Mouse (Mus musculus): ENCODE measurements around the gene Stac.

The Stac gene

DNA sequence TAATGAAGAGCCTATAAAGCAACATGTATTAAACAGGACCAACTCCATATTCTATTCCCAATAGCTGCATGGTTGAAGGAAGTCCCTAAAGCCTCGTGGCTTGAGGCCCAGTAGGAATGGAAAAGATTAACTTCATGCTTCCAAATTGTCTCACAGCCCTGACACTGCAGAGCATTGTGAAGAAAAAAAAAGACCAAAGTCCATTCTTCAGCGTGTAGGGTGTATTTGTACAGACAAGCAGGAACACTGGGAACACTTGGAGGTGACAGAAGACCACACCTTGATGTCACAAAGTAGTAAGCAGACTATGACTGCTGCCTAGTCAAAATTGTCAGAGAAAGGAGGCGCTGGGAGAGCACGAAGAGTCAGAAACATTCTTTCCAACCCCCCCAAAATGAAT is 45.9 kb downstream of the Stac start:
- TF ChIP-seq GATA4 (IDR thresholded peaks at IDR 0.05; ENCODE audit: insufficient replicate concordance, low read length) = no peak

DNA sequence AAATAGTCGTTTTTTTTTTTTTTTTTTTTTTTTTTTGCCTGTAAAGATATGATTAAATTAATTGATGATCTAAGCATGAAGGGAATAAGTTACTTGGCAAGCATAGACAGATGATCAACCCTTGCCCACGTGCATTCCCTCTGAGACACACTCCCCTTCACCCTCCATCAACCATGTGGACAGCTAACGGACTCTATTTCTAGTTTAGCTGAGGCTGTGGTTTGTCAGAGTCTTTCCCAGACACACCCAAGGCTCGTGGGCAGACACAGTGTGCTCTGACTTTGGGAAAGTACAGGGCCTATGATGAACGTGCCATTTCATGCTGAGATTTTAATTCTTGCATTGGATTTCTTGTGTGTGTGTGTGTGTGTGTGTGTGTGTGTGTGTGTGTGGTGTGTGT is 46.8 kb downstream of the Stac start:
- TF ChIP-seq GATA4 (IDR thresholded peaks at IDR 0.05; ENCODE audit: insufficient replicate concordance, low read length) = no peak

DNA sequence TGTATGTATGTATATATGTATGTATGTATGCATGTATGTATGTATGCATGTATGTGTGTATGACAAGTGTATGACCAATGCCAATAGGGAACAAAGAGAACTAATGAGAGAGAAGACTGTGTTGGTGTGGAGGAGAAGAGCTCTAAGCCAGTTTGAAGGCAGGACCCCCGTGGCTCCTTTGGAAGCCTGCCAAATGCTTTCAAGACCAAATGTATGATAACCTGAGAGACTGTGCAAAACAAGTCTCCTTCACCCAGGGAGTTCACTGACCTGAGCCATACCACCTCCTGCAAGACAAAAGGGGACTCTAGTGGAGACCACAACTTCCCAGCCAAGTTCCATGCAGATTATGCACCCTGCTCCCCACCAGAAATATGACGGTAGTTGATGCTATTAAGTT is 52.5 kb downstream of the Stac start:
- no peak for TF ChIP-seq GATA4 (IDR thresholded peaks at IDR 0.05; ENCODE audit: insufficient replicate concordance, low read length)

DNA sequence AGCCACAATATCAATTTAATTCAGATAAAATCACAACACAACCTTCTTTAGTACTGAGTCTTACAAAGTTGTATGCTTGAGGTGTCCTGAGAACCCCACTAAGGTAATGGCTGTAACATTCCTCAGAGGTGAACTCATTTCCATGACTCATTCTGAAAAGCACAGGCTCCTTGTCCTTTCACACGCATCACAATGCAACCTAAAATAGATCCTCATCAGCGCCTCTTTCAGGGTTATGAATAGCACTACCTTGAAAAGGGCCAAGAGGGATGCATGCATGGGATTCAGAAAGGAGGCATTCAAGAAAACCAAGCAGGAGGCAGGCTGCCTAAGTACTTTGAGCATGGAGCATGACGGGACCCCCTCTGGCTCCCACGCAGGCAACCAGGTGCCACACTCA is 57.3 kb downstream of the Stac start:
- no peak for TF ChIP-seq GATA4 (IDR thresholded peaks at IDR 0.05; ENCODE audit: insufficient replicate concordance, low read length)

DNA sequence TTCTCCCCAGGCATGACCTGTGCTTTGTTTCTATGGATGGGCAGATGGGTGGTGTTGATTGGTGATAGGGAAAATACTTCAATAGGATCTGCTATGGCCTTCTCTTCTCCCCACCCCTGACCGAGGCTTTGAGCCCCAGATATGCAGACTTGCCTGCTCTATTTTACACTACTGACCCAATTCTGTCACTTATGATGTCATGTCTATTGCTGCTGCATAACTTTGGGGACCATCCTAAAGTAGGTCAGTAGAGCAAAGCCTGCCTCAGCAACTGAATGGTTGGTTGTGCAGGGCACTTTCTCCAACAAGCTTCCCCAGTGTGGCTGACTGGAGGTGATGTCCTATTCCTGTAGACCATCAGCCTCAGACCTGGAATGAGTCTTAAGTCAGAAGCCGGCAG is 69.0 kb downstream of the Stac start:
- no peak for TF ChIP-seq GATA4 (IDR thresholded peaks at IDR 0.05; ENCODE audit: insufficient replicate concordance, low read length)

DNA sequence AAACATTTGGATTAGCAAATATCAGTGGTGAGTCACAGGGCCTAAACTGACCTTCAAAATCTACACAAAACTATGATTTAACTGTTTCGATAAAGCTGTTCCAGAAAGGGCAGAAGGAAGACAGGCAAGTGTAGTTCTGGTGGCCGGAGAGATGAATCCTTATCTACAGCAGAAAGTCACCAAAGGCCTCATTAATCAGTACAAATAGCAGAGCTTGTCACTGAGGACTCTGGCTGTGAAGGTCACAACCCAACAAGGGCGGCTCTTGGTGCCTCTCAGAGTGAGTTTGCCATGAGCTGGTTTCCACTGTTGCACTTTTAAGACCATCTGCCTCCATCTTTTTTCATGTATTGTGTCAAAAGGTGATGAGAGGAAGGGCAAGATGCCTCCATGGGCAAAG is 78.8 kb downstream of the Stac start:
- no peak for TF ChIP-seq GATA4 (IDR thresholded peaks at IDR 0.05; ENCODE audit: insufficient replicate concordance, low read length)

DNA sequence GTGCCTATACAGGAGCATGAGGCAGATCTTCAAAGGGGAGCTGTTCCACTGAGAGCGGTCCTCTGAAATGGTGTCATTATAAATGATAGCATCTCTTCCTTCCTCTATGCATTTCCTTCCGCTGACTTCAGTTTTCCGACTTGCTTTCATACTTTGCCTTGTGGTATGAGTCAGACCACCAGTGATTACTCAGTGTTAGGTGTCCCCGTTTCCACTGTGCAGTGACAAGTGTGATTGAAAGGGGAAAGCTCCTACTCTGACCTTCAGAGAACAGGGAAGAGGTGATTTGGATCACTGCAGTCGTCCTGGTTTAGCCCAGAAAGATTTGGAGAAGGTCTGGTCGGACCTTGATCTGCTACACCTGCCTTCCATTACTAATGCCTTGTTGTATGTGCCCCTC is 81.4 kb downstream of the Stac start:
- no peak for TF ChIP-seq GATA4 (IDR thresholded peaks at IDR 0.05; ENCODE audit: insufficient replicate concordance, low read length)

DNA sequence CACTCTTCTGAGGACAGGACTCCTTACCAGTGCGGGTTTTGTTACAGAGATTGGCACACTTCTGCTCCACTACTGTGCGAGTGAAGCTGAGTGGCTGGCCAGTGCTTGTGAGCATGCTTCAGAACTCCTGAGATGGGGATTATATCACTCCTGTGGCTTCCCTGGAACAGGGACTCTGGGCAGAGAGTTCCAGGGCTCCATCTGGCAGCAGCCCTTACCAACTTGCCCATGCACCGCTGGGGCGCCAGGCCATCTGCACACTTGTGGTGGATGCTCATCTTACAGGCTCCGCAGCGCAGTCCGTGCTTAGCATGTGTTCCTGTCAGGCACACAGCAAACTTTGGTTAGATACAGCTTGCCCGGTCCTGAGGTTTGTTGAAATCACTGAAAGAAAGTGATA is 83.5 kb downstream of the Stac start:
- no peak for TF ChIP-seq GATA4 (IDR thresholded peaks at IDR 0.05; ENCODE audit: insufficient replicate concordance, low read length)

DNA sequence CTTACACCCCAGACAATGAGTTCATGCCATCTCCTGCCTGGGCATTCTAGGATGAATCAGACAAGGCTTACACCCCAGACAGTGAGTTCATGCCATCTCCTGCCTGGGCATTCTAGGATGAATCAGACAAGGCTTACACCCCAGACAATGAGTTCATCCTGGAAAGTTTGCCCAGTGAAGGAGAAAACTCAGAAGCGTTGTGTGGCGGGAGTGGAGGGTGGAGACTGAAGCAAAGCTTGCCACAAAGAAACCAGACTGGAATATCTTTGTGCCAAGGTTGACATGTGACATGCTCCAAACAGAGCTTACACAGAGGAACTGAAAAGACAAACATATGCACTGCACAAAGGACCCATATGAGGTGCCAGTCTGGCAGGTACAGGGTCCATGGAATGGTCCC is 102.6 kb downstream of the Stac start:
- TF ChIP-seq GATA4 (IDR thresholded peaks at IDR 0.05; ENCODE audit: insufficient replicate concordance, low read length) = no peak

DNA sequence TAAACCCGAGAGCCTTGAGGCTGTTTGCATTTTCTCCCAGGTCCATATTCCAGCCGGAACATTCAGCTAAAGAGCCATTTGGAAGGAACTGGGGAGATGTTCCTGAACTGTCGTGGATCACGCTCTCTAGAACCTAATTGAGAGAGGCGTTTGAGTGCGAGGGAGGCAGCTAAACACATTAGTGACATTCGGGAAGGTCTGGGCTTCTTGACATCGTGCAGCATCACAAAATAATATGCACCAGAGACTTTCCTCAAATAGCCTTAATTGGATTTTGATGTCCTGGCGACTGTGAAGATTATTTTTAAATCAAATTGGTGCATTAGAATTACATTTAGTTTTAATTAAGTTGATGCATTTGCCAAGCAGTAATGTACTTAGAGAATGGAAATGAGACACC is 111.4 kb downstream of the Stac start:
- TF ChIP-seq GATA4 (IDR thresholded peaks at IDR 0.05; ENCODE audit: insufficient replicate concordance, low read length) = no peak

DNA sequence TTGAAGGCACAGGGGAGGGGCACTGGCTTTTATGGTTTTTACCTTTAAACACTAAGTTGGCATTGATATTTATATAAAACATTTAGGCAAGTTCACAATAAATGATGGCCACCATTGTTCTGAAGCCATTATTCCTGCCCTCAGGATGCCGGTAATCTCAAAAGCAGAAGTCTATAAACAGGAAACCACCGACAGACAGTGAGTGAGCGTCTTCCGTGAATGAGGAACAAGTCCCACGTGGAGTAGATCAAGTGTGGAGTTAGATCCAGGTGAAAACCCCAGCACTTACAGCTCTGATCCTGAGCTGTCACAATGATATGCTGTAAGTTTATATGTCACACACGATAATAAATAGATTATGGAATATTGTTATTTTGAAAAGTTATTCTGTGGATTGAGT is 112.7 kb downstream of the Stac start:
- no peak for TF ChIP-seq GATA4 (IDR thresholded peaks at IDR 0.05; ENCODE audit: insufficient replicate concordance, low read length)

DNA sequence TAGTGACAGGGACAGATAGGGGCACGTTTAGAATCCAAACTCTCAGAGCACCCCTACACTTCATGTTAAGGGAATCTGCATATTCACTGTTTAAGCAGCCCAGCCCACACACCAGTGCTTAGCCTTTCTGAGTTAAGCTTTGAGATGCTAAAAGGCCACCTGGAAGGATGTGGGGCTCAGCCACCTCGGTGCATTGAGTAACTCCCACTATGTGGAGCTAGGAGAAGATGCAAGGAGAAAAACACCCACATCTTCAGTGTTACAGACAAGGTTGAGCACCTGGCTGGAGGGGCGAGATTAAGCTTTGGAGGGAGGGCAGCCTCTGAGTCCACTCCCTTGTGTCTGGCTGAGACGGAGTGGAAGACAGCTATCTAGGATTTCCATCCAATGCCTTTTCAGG is 114.3 kb downstream of the Stac start:
- no peak for TF ChIP-seq GATA4 (IDR thresholded peaks at IDR 0.05; ENCODE audit: insufficient replicate concordance, low read length)

DNA sequence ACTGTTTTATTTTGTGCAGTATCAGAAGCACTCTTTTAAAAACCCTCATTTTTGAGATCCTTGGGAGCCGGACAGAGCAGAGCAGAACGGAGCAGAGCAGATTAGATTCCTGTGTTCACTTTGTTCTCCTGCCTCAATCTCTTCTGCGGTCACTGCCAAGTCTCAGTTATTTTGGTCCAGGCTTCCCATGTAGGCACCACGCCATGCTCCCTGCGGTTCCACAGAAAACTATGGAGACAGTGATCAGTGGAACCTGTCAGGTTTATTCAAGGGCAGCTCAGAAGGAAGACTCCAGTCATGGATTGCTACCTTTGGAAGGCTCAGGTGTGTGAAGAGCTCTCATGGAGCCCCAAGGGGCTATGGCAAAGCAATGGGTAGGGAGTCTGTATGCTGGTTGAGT is 116.3 kb downstream of the Stac start:
- TF ChIP-seq GATA4 (IDR thresholded peaks at IDR 0.05; ENCODE audit: insufficient replicate concordance, low read length) = no peak

DNA sequence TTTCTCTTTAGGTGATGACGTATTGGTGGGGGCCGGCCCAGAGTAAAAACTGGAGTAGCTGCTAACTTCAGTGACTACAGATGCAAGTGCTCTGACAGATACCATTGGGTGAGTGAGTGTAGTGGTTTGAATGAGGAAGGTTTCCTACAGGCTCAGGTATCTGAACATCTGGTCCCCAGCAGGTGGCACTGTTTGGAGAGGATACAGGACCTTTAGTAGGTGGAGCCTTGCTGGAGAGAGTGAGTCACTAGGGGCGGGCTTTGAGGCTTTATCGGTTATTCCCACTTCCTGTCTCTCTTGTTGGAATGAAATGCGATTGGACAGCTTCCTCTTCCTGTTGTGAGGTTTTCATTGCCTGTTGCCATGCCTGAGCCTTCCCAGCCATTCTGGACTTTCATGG is 118.5 kb downstream of the Stac start:
- TF ChIP-seq GATA4 (IDR thresholded peaks at IDR 0.05; ENCODE audit: insufficient replicate concordance, low read length) = no peak

DNA sequence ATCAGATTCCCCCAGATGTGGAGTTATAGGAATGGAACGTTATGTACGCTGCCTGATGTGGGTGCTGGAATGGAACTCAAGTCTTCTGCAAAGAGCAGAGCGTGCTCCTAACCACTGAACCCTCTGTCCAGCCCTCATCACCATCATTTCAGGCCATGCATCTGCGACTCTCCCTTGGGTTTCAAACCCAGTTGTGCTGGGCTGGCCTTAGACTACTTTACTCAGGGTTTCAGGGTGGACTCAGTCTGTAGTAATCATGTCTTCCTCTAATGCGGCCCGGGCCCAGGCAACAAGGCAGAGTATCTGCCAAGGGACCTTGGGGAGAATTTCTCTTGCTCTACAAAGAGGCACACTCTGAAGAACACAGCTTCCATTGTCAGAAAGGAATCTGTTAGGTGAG is 126.0 kb downstream of the Stac start:
- TF ChIP-seq GATA4 (IDR thresholded peaks at IDR 0.05; ENCODE audit: insufficient replicate concordance, low read length) = no peak

DNA sequence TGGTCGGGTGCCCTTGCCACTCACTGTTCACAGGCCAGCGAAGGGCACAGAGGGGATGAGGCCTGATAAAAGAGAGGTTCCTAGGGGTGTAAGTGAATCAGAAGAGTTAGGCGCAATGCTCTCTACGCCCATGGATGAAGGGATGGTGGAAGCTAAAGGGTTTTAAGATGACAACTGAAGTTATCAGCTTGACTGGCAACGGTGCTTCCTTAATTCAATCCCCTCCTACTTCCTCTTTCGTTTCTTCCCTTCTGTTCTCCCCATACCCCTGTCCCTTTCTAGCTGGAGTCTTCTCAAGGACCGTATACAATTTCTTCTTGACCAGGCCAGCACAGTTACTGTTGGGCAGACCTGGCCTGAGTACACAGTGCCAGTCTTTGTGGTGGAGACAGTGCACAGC is 126.9 kb downstream of the Stac start:
- TF ChIP-seq GATA4 (IDR thresholded peaks at IDR 0.05; ENCODE audit: insufficient replicate concordance, low read length) = no peak

DNA sequence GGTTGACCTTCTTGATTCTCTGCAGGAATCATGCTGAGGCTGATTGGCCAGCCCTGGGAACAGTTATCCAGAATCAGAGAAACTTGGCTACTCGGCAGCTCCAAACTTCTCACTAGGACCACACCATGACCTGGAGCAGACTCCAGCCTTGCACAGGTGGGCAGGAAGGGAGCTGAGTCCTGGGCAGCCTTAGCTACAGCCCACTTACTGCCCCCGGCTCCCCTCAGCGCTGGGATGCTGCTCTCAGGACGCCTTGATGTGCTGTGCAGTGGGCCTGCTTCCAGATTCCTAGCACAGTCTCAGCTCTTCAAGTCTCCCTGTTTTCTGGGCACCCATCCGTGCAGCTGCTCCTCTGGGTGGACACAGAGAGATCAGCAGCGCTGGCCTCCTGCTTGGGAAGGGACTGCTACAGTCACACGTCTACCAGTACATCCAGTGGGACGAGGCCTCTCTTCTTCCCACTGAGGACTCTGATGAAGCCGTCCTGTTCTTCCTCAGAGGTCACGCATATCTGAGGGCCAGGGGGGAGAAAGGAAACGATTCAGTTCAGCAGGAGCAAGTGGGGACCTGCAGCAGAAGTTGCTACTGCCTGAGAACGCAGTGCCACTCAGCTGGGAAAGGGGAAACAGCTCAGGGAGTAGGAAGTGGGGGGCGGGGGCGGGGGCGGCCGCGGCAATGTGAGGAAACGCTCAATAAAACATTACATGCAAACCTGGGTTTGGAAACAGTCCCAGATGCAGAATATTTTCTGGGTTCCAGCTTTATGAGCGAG is 127.7 kb downstream of the Stac start:
- TF ChIP-seq GATA4 (IDR thresholded peaks at IDR 0.05; ENCODE audit: insufficient replicate concordance, low read length) = no peak
